Mouse (Mus musculus) R1 (cell line): Measurements from ENCODE around the gene Mum1.
A peak's percentile ranks its signal among the peaks of the same experiment; 100 is the strongest.

ENCODE experiments used
- DNase-seq: peaks from one replicate; pipeline ENCODE4 v3.0.0-alpha.2; 2018; ENCODE audit warnings: low read depth, low spot score

Mum1 gene

DNA sequence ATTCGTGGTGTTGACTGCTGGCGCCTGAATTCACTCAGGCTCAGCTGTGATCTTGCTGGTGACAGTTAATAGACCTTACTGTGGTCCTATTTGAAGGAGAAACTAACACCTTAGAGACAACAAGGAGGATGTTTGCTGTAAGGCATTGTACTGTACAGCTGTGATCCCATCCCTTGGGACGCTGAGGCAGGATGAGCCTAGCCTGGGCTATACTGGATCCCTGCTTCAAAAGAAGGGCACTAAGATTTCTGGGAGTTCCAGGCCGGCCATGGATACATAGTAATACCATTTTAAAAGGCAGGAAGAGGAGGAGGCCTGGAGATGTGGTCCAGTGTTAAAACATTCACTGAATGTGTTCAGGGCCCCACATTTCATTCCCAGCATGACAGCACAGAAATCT lies 24.3 kb downstream of the Mum1 start:
- no peak for DNase-seq

- no peak for DNase-seq
Observed at GRCm38 (mm10) chr10:80252011-80252410, 25.8 kb downstream of the Mum1 start.

DNA sequence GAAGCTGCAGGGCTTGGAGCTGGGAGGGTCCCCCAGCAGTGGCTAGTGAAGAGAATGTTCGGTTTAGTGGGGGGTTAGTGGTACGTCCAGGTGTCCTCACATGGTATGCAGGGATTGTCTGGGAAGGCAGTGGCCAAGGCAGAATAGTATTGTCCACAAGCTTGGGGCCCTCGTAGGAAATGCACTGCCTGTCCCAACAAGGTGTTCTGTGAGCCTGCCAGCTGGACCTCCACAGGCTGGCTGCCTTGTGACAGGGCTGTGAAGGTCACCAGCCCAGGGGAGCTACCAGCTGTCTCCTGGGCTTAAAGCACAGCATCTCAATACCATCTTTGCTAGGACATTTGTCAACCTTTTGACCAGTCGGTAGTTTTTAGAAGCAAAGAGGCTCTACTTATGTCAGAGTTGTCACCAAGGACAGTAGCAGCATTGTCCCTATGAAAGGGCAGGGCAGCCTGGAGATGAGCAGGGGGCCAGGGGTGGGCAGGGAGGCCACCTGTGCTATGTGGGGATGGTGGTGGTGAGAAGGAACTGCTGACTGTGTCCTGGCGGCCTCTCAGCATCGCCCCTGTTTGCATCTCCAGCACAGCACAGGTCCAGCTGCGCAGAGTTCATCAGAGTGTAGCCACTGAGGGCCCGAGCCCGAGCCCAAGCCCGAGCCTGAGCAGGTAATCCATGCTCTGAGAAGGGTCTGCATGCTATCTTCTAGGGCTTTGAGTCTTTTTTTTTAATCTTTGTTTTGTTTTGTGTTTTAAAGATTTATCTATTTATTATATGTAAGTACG lies 26.4 kb downstream of the Mum1 start:
- no peak for DNase-seq

- no peak for DNase-seq
Observed at GRCm38 (mm10) chr10:80253551-80253950, 27.3 kb downstream of the Mum1 start.

DNA sequence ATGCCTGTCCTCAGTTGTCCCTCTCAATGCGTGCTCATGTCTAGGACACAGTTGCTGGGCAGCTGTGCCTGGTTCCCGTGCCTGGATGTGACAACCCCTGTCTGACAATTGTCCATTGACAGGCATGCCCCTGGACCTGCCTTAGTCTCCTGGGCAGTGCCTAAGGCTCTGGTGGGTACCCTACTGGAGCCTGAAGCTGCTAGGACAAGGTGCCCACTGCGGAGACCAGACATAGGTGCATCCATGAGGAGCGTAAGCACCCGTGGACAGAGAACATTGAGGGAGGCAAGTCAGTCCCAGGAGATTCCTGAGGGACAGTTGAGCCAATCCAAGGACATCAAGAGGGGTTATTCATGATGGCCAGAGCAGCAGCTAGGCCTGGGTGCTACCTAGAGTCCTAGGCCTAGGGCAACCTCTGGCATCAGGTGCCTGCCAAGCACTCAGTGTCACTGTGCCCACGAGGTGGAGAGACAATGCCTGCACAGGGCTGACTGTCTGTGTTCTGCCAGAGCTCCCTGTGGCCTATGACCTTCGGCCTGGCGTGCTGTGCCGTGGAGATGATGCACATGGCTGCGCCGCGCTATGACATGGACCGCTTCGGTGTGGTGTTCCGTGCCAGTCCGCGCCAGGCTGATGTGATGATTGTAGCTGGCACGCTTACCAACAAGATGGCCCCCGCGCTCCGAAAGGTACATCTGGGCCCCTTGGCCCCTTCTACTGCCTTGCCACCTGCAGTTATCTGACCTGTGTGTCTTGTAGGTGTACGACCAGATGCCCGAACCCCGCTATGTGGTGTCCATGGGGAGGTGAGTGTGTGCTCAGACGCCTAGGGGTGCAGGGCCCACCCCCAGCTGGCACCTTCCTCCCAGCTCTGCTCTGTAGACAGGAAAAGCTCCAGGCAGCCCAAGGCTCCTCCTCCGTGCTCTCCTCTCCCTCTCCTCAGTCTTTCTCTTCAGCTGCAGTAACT lies 28.4 kb downstream of the Mum1 start:
- DNase-seq: no peak

DNA sequence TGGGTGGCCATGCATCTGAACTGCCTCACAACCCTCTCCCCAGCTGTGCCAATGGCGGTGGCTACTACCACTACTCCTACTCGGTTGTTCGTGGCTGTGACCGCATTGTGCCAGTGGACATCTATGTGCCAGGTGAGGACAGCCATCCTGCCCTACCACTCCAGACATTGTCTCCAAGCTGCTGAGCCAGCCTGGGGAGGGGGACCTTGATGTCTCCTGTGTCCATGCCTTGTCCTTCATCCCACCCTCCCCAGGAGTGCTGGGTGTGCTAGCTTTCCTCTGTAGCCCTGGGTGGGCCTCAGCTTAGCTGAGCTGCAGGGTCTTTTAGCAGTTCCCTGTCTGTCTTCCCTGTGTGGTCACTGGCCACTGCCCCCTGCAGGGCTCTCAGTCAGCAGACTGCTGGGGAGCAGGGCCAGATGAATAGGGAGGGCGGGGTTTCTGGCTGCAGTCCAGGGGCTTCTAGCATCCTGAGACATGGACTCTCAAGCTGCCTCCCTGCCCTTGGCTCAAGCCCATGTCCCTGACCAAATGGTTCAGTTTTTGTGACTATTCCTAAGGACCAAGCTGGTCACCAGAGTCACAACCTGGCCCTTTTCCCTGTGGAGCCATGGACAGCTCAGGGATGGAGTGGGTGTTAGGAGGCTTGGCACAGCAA lies 29.8 kb downstream of the Mum1 start:
- no peak for DNase-seq

GRCm38 (mm10) chr10:80257936-80258335 lies 31.7 kb downstream of the Mum1 start:
- no peak for DNase-seq

DNA sequence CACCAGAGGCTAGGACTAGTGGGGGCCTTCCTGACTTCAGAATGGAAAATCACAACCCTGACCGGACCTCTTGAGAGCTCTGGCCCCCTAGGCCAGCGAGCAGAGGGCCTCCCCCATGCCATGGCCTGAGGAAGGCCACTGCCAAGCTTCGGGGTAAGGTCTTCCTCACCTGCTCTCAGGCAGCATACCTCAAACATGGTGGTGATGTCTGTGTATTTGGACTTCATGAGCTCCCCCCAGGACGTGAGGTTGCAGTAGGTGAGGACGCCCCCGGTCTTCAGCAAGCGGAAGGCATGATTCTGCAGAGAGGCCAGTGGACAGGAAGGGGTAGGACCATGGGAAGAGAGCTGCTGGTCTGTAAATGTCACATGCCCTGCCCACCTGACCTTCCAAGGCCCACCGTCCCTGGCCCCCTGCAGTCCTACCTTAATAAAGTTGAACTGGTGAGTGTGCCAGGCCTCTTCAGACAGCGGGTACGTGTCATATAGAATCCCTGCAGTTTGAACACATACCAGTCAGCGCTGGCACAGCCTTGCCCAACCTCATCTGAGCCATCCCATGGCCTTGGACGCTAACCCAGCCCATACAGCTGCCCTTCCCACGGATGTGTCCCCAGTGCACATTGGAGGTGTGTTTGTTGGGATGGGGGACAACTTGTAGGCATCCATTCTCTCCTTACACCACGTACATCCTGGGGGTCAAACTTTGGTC lies 32.7 kb downstream of the Mum1 start:
- no peak for DNase-seq

- DNase-seq: no peak
Observed at GRCm38 (mm10) chr10:80259463-80259805, 33.2 kb downstream of the Mum1 start.

- DNase-seq: no peak
Observed at GRCm38 (mm10) chr10:80259861-80260641, 33.8 kb downstream of the Mum1 start.

GRCm38 (mm10) chr10:80260642-80261584 lies 34.7 kb downstream of the Mum1 start, which contains the start of the genes Gamt and Dazap1:
Gamt (minus strand) TSS chr10:80261012.
Dazap1 (plus strand) TSS chr10:80261486.
- DNase-seq: peak; percentile 96

GRCm38 (mm10) chr10:80261585-80261968 lies 35.3 kb downstream of the Mum1 start:
- peak; percentile 97 for DNase-seq

DNA sequence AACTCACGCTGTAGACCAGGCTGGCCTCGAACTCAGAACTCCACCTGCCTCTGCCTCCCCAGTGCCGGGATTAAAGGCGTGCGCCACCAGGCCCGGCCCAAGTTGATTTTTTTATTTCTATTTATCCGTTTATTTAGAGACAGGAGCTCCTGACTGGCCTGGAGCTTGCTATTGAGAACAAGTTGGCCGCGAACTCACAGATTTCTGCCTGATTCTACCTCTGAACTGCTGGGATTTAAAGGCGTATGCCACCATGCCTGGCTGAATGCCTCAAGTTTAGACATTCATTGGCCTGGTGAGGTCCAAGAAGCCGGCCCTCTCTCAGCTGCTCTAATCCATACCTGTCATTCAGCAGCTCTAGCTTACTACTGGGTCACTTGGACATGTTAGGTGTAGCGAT lies 35.9 kb downstream of the Mum1 start:
- DNase-seq: no peak

DNA sequence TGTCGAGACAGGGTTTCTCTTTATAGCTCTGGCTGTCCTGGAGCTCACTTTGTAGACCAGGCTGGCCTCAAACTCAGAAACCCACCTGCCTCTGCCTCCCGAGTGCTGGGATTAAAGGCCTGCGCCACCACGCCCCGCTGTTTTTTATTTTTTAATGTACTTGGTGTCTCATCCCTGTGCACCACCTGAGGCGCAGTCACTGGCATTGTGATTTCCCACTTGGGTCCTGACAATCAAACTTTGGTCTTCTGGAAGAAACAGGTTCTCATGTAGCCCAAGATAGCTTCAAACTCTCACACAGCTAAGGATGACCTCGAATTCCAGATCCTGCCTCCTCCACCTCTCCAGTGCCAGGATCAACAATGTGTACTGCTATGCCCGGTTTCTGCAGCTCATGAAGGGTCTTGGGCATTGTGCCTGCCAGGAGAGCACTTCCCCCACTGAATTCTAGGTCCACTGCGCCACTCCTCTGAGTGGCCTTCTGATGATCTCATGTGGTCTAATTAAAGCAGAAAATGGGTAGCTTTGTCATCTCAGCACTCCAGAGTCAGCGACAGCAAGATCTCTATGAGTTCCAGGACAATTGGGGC lies 36.6 kb downstream of the Mum1 start:
- no peak for DNase-seq

DNA sequence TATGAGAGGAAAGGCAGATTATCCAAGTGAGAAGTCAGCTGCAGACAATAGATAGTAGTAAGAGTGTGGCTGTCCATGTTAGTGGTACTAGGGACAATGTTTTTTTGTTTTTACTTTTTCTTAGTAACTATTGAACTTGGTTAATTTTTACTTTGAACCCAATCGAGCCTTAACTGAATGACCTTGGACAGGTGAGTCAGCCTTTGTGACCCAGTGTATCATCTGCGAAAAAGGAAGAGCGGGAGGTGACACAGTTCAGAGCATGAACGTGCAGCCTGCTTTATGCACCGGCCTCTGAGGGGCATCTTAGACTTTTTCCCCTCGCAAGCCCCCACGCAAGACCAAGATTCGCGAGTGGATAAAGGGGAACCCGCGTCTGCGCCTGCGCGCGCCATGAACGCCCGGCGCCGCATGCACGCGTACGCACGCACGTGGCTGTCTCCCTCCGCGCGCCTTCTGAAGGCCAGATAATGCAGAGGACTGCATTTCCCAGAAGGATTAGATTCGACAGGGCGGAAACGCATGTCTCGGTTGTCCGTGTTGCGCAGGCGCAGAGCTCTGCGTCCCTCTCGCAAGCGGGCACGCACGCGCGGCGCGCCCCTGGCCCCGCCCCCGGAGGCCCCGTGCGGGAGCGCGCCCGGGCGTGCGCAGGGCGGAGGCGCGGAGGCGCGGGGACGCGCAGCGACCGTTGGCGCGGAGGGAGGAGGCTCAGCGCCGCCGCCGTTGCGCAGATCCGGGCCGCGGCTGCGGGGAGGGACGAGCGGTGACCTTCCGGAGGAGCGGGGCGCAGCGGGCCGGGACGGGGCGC lies 38.3 kb downstream of the Mum1 start:
- DNase-seq: peak; percentile 99

GRCm38 (mm10) chr10:80265149-80265486 lies 38.9 kb downstream of the Mum1 start:
- no peak for DNase-seq

DNA sequence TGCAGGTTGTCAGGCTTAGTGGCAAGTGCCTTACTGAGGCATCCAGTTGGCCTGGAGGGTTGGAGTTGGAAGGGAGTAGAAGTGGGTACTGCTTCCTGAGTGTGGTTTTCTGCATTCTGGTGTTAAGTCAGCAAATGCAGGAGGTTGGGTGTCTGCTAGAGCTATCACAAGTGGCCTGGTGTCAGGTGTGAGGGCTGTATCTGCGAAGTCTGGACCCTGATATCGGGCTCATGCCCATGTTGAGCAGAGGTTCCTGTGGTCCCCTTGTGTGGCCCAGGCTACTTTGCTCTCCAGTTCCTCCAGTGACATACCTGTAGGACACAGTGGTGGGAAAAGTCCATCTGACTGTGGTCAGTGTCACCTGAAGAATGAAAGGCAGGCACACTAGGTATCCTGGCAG lies 43.9 kb downstream of the Mum1 start:
- DNase-seq: no peak

DNA sequence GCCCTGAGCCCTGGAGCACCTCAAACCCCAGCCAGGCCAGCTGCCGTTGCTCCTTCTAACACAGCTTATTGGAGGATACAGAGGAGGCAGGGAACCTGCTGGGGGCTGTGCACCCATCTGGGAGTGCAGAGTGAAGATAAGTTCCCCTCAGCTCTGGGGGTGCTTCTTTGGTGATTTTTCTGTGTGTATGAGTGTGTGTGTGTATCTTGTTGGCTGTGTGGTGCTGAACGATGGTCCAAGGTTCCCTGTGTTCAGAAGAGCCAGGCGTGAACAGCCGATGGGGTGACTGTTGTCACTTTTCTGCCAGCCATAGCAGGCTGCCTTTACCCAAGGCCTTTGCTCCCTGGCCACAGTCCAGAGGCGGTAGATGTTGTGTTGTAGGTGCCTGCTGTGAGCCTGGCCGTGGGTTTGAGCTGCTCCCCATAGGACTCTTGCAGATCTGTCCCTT lies 44.5 kb downstream of the Mum1 start:
- DNase-seq: no peak
